Mouse (Mus musculus) forelimb bud, embryonic 11.5 days (tissue): ENCODE data around the gene Sgms1.
A peak's percentile ranks its signal among the peaks of the same experiment; 100 is the strongest.
"Not testable (repeated sequence)": the region's sequence is repeated elsewhere in the genome, so short reads cannot be mapped to it uniquely, and the experiment has no call there.

ENCODE experiments used
- DNase-seq: peaks from one replicate; pipeline ENCODE4 v3.0.0-alpha.2; 2012; ENCODE audit warnings: low read depth, low spot score

Gene Sgms1

GRCm38 (mm10) chr19:32358011-32358410 is 31.5 kb downstream of the Sgms1 start:
- not testable (repeated sequence) for DNase-seq

- no peak for DNase-seq
Measured at GRCm38 (mm10) chr19:32356166-32356565, 33.3 kb downstream of the Sgms1 start.

- DNase-seq = no peak
Measured at GRCm38 (mm10) chr19:32353447-32353846, 36.1 kb downstream of the Sgms1 start.

GRCm38 (mm10) chr19:32348955-32349654 is 40.4 kb downstream of the Sgms1 start:
- no peak for DNase-seq

GRCm38 (mm10) chr19:32347491-32347890 is 42.0 kb downstream of the Sgms1 start:
- no peak for DNase-seq

GRCm38 (mm10) chr19:32346624-32347341 is 42.7 kb downstream of the Sgms1 start:
- no peak for DNase-seq

GRCm38 (mm10) chr19:32346176-32346575 is 43.3 kb downstream of the Sgms1 start:
- DNase-seq = peak; percentile 49

GRCm38 (mm10) chr19:32345181-32345745 is 44.3 kb downstream of the Sgms1 start:
- DNase-seq = no peak

GRCm38 (mm10) chr19:32344738-32345121 is 44.8 kb downstream of the Sgms1 start:
- no peak for DNase-seq

- DNase-seq = no peak
Measured at GRCm38 (mm10) chr19:32343937-32344737, 45.4 kb downstream of the Sgms1 start.

GRCm38 (mm10) chr19:32342436-32342835 is 47.1 kb downstream of the Sgms1 start:
- DNase-seq = no peak

GRCm38 (mm10) chr19:32341091-32341490 is 48.4 kb downstream of the Sgms1 start:
- DNase-seq = no peak

- no peak for DNase-seq
Measured at GRCm38 (mm10) chr19:32340168-32340567, 49.3 kb downstream of the Sgms1 start.

- peak; percentile 71 for DNase-seq
Measured at GRCm38 (mm10) chr19:32337708-32338107, 51.8 kb downstream of the Sgms1 start.

GRCm38 (mm10) chr19:32334751-32335150 is 54.8 kb downstream of the Sgms1 start:
- DNase-seq = no peak

GRCm38 (mm10) chr19:32333544-32333943 is 56.0 kb downstream of the Sgms1 start:
- no peak for DNase-seq

- no peak for DNase-seq
Measured at GRCm38 (mm10) chr19:32332779-32333460, 56.6 kb downstream of the Sgms1 start.

GRCm38 (mm10) chr19:32330231-32330630 is 59.3 kb downstream of the Sgms1 start:
- DNase-seq = no peak

GRCm38 (mm10) chr19:32329511-32329910 is 60.0 kb downstream of the Sgms1 start:
- no peak for DNase-seq

GRCm38 (mm10) chr19:32328089-32328828 is 61.3 kb downstream of the Sgms1 start:
- no peak for DNase-seq

GRCm38 (mm10) chr19:32326621-32327021 is 62.9 kb downstream of the Sgms1 start:
- DNase-seq = no peak
